Mouse (Mus musculus) kidney, embryonic 14.5 days (tissue): Measurements from ENCODE around the gene Klf9. TPM values are rescaled to one million over a fixed set of nuclear protein-coding genes. Genes with fewer than 3 reads are reported as not detected.

Experiments
- ATAC-seq: fragments of 200-750 bp; cut with Nextera tagmentation; 2 replicates; pipeline ENCODE4 v1.8.0; 2017; ENCODE audit warnings: moderate number of reproducible peaks, mild to moderate bottlenecking, moderate TSS enrichment, moderate library complexity; ENCODE audit not compliant: low FRiP score, low TSS enrichment
- H3K27ac ChIP-seq: fragments of 300-500 bp; sonication (generic); 2 replicates; pipeline ENCODE4 v1.5.1; 2014; ENCODE audit warnings: low read depth, mild to moderate bottlenecking, low read length, moderate library complexity, mixed read lengths
- H3K27me3 ChIP-seq: fragments of 300-500 bp; sonication (generic); 2 replicates; pipeline ENCODE4 v1.6.1; 2014; ENCODE audit warnings: mild to moderate bottlenecking, low read length; ENCODE audit not compliant: control insufficient read depth, insufficient read depth
- H3K36me3 ChIP-seq: fragments of 300-500 bp; sonication (generic); 2 replicates; pipeline ENCODE4 v1.6.1; 2014; ENCODE audit warnings: low read length, mixed read lengths; ENCODE audit not compliant: control insufficient read depth, insufficient read depth
- H3K4me1 ChIP-seq: fragments of 300-500 bp; sonication (generic); 2 replicates; pipeline ENCODE4 v1.6.1; 2014; ENCODE audit warnings: low read length, mixed read lengths; ENCODE audit not compliant: control insufficient read depth, insufficient read depth
- H3K4me2 ChIP-seq: fragments of 300-500 bp; sonication (generic); replicated peaks from 2 replicates; pipeline ENCODE4 v1.6.1; 2014; ENCODE audit warnings: low read depth, mild to moderate bottlenecking, low read length
- H3K4me3 ChIP-seq: fragments of 300-500 bp; sonication (generic); 2 replicates; pipeline ENCODE4 v1.5.1; 2014; ENCODE audit warnings: mild to moderate bottlenecking, low read length
- H3K9ac ChIP-seq: fragments of 300-500 bp; sonication (generic); 2 replicates; pipeline ENCODE4 v1.6.1; 2014; ENCODE audit warnings: low read depth, mild to moderate bottlenecking, low read length, moderate library complexity
- H3K9me3 ChIP-seq: fragments of 300-500 bp; sonication (generic); 2 replicates; pipeline ENCODE4 v1.6.1; 2016; ENCODE audit warnings: low read length; ENCODE audit not compliant: control insufficient read depth
- WGBS: fragments of 180-500 bp; shearing (Covaris S2); extraction: QIAGEN DNeasy Blood & Tissue Kit; methylation state at CpG from one replicate; pipeline ENCODE4 v1.1.7; 2014; 5-methylcytosine and 5-hydroxymethylcytosine counted together
- polyA plus RNA-seq: library from polyadenylated mRNA; unstranded; fragments of >200 nt; fragmentation: Nextera tagmentation; extraction: Ambion mirVana; gene quantifications from 2 replicates; pipeline ENCODE4 v1.2.1, GENCODE M21; 2014

Klf9 gene
- polyA plus RNA-seq, 1 experiment from 2014 or later = 2.7 TPM

DNA sequence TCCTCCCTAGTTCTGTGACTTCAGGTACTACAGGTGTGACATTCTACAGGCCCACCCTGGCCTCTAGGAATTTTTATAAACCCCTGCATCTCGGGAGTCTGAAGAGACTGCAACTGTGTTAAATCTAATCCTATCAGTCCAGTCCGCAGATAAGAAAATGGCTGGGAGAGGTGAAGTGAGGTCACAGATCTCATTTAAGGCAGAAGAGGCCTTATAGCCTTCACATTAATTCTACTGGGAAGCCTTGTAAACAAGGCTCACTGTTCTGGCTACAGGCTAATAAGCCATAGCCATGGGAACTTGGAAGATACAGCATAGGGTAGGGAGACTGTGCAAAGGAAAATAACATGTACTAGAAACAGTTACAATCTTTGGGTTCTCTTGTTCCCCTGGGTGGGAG is 3.7 kb upstream of the Klf9 start:
- no peak for ATAC-seq
- no peak overlapping the region for H3K9ac ChIP-seq
- no peak overlapping the region for H3K4me3 ChIP-seq
- no peak overlapping the region for H3K27ac ChIP-seq
- H3K4me1 ChIP-seq = peaks cover 19% of the 10 kb centered on the region
- no peaks in the 10 kb centered on the region for H3K36me3 ChIP-seq
- no peak overlapping the region for H3K4me2 ChIP-seq
- H3K27me3 ChIP-seq = peaks cover 12% of the 10 kb centered on the region
- WGBS = 65% methylated on average over 2 of the region's 2 CpGs
- no peaks in the 10 kb centered on the region for H3K9me3 ChIP-seq

DNA sequence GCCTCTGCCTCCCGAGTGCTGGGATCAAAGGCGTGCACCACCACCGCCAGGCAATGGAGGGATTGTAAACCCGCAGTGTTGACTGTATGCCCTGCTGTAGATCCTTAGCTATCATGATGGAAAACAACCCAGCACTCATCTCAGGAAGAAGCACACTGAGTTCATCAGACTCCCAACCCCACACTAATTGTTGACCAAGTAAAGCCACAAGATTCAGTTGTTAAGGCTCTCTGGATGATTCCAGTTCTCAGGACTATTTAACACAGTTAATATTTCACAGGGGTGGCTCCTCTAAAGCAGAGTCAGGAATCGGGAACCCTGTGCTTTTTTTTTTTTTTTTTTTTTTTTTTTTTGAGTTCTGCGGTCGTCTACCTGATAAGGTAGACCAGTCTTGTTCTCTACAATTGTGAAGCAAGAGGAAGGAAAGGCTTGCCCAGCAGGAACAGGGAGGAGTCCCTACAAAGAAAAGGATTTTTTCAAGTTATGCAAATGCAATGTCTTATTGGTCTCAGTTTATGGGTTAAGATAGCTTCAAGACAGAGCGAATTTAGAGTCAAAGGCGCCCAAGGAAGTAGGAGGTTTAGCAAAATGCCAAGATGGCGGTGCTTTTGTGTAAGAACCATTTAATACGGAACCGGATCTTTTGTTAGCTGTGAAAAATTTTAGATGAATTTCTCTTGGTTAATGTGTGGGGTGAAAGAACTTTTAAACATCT is 1.1 kb upstream of the Klf9 start:
- ATAC-seq = no peak
- H3K9me3 ChIP-seq = no peaks in the 10 kb centered on the region
- H3K9ac ChIP-seq = no peak overlapping the region
- peaks cover 27% of the 10 kb centered on the region for H3K4me1 ChIP-seq
- 46% methylated on average over 12 of the region's 12 CpGs for WGBS
- peak overlapping the region; percentile 97 for H3K4me2 ChIP-seq
- H3K4me3 ChIP-seq = peak overlapping the region; percentile 52
- peak overlapping the region; percentile 37; the same call in 1 of the 2 replicates for H3K27ac ChIP-seq
- H3K27me3 ChIP-seq = peaks cover 6% of the 10 kb centered on the region
- no peaks in the 10 kb centered on the region for H3K36me3 ChIP-seq

DNA sequence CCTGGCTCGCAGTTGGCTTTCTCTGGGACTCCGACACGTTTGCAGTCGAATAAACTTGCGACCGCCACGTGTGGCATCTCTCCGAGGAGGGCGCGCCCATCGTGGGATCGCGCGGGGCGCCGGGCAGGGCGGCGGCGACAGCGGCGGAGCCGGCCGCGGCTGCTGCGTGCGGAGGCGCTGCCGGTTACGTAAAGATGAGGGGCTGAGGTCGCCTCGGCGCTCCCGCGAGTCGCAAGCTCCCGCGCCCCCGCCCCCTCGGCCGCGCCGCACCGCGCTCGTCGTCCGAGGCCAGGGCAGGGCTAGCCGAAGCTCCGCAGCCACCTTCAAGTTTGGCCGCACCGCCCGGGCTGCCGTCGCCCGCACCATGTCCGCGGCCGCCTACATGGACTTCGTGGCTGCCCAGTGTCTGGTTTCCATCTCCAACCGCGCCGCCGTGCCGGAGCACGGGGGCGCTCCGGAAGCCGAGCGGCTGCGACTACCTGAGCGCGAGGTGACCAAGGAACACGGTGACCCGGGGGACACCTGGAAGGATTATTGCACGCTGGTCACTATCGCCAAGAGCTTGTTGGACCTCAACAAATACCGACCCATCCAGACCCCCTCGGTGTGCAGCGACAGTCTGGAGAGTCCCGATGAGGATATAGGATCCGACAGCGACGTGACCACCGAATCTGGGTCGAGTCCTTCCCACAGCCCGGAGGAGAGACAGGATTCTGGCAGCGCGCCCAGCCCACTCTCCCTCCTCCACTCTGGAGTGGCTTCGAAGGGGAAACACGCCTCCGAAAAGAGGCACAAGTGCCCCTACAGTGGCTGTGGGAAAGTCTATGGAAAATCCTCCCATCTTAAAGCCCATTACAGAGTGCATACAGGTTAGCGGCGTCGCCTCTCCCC is 610 bp downstream of the Klf9 start:
- H3K4me2 ChIP-seq = peak overlapping the region; percentile 97
- no peaks in the 10 kb centered on the region for H3K36me3 ChIP-seq
- no peaks in the 10 kb centered on the region for H3K9me3 ChIP-seq
- peak; percentile 24 for ATAC-seq
- no peaks in the 10 kb centered on the region; the same call in none of the 2 replicates for H3K27me3 ChIP-seq
- peak overlapping the region; percentile 52 for H3K4me3 ChIP-seq
- H3K27ac ChIP-seq = peak overlapping the region; percentile 68; the same call in 1 of the 2 replicates
- H3K4me1 ChIP-seq = peaks cover 14% of the 10 kb centered on the region; the same call in 1 of the 2 replicates
- under 1% methylated on average over 72 of the region's 94 CpGs for WGBS
- peak overlapping the region; percentile 69 for H3K9ac ChIP-seq

DNA sequence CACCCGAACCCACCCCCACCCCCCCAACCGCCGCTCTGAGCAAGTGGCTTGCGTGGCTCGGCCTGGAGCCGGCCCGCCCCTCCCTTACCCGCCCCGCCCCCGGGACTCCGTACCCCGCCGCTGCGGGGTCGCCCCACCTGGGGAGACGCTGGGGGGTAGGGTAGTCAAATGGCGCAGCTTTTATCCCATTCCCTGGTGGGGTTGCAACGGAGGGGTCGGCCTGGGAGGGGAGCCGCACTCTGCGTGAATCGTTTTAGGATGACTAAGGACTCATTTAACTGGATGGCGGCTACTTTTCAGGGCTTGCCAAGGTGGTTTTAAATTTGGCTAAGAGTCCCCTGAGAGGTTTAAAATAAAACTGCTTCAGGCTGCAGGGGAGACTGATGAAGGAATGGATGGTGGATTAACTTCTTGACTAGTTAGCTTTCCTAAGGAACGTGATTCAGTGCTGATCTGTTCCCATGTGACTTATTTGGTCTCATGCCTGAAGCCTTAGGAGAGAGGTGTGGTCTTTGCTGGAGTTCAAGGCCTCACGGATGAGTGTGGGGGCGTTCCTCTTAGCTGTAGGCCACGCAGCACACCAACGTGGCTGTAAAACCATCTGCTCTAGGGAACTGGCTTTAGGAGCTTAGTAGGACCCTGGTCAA is 1.5 kb downstream of the Klf9 start:
- no peaks in the 10 kb centered on the region for H3K36me3 ChIP-seq
- 4% methylated on average over 19 of the region's 28 CpGs for WGBS
- H3K9ac ChIP-seq = peak overlapping the region; percentile 69
- H3K9me3 ChIP-seq = no peaks in the 10 kb centered on the region
- ATAC-seq = no peak
- no peak overlapping the region for H3K27ac ChIP-seq
- H3K4me1 ChIP-seq = peaks cover 18% of the 10 kb centered on the region; the same call in 1 of the 2 replicates
- peak overlapping the region; percentile 97 for H3K4me2 ChIP-seq
- H3K27me3 ChIP-seq = no peaks in the 10 kb centered on the region; the same call in none of the 2 replicates
- peak overlapping the region; percentile 52 for H3K4me3 ChIP-seq

DNA sequence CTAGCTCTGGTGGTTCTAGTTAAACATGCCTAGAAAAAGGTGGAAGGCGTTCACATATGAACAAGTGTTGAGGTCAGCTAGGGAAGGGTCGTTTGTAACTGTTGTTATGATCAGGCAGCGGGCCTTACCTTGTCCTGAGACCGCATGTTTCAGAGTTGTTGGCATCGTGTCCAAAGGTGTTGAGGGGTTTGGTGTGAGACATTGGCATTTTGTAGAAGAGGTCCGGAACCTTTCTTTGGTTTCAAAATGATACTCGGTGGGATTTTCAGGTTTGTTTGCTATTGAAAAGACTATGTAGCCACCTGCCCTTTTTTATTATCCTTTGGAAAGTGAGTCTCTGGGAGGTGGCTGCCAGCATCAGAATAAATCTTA is 2.0 kb downstream of the Klf9 start:
- peak overlapping the region; percentile 52 for H3K4me3 ChIP-seq
- H3K27me3 ChIP-seq = no peaks in the 10 kb centered on the region; the same call in none of the 2 replicates
- peak overlapping the region; percentile 97 for H3K4me2 ChIP-seq
- ATAC-seq = no peak
- H3K27ac ChIP-seq = no peak overlapping the region
- no peaks in the 10 kb centered on the region for H3K36me3 ChIP-seq
- H3K9ac ChIP-seq = no peak overlapping the region
- H3K4me1 ChIP-seq = peaks cover 22% of the 10 kb centered on the region
- no peaks in the 10 kb centered on the region for H3K9me3 ChIP-seq
- 67% methylated on average over 7 of the region's 7 CpGs for WGBS

DNA sequence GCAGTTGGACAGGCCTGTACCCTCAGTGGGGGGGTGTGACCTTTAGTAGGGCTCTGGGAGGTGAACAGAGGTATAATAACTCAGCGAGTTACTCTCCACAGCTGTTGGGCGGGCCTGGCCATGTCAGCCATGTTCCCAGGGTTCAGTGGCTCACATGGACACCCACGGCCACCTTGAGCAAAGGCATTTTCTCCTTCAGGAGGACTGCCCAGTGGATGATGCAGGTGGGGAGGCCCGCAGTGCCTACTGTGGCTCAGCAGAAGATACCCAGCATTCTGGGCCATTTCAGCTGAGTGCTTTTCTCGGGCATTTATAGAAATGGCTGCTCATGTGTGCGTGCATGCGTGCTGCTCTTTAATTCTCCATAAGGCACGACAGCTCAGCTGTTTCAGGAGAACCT is 2.5 kb downstream of the Klf9 start:
- H3K27me3 ChIP-seq = no peaks in the 10 kb centered on the region; the same call in none of the 2 replicates
- H3K4me3 ChIP-seq = no peak overlapping the region
- H3K9me3 ChIP-seq = no peaks in the 10 kb centered on the region
- no peak overlapping the region for H3K9ac ChIP-seq
- H3K4me1 ChIP-seq = peaks cover 22% of the 10 kb centered on the region
- 83% methylated on average over 8 of the region's 8 CpGs for WGBS
- no peak overlapping the region for H3K27ac ChIP-seq
- no peak overlapping the region; the same call in 1 of the 2 replicates for H3K4me2 ChIP-seq
- ATAC-seq = no peak
- H3K36me3 ChIP-seq = no peaks in the 10 kb centered on the region

DNA sequence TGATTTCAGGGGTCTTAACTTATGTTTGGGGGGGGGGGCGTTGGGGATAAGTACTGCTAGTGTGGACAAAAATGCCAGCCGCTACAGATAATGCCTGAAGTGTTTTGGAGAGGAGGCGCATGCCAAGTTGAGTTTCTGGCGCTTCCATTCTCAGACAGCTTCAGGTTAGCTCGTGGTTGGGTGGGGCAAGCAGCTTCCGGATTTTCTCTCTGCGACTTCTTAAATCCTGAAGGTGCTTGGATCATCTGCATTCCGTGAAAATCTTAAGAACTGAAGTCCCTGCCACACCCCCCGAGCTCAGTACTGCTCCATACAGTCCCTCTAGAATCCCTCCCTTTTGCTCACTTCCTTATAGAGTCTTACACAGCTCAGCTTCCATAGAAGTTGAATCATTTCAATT is 3.0 kb downstream of the Klf9 start:
- Histone ChIP-seq H3K4me3 (no peak overlapping the region), H3K9me3 (no peaks in the 10 kb centered on the region), H3K36me3 (no peaks in the 10 kb centered on the region), H3K27me3 (no peaks in the 10 kb centered on the region; the same call in none of the 2 replicates), H3K4me2 (no peak overlapping the region; the same call in 1 of the 2 replicates), H3K9ac (no peak overlapping the region), H3K27ac (no peak overlapping the region), H3K4me1 (peaks cover 22% of the 10 kb centered on the region)
- 69% methylated on average over 9 of the region's 9 CpGs for WGBS
- ATAC-seq = no peak

DNA sequence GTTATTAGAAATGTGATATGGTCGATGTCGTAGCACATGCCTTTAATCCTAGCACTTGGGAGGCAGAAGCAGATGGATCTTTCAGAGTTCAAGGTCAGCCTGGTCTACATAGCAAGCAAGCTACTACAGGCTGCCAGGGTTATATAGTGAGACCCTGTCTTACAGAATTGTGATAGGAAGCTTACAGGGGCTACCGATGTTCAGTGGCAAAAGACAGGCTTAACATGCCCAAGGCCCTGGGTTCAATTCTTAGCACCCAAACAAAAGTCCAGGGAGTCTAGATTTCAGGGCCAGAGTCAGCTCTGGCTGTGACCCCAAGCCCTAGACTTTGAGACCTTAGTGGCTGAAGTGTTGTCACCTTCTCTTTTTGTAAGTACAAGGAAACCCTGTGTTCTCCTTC is 4.1 kb downstream of the Klf9 start:
- Histone ChIP-seq H3K9ac (no peak overlapping the region), H3K27me3 (no peaks in the 10 kb centered on the region; the same call in none of the 2 replicates), H3K4me1 (peaks cover 22% of the 10 kb centered on the region), H3K4me2 (no peak overlapping the region), H3K9me3 (no peaks in the 10 kb centered on the region), H3K36me3 (no peaks in the 10 kb centered on the region), H3K4me3 (no peak overlapping the region), H3K27ac (no peak overlapping the region)
- ATAC-seq = no peak
- WGBS = 48% methylated on average over 3 of the region's 3 CpGs
